Mouse (Mus musculus): ENCODE results near the gene Kif21b. TPM values are rescaled to one million over a fixed set of nuclear protein-coding genes. Genes with fewer than 3 reads are reported as not detected.
A peak's percentile ranks its signal among the peaks of the same experiment; 100 is the strongest.

The Kif21b gene
- polyA plus RNA-seq (2017; shearing (Covaris generic)): 10 to 100 TPM; 23.8 to 43.9 (median 33.8) TPM

DNA sequence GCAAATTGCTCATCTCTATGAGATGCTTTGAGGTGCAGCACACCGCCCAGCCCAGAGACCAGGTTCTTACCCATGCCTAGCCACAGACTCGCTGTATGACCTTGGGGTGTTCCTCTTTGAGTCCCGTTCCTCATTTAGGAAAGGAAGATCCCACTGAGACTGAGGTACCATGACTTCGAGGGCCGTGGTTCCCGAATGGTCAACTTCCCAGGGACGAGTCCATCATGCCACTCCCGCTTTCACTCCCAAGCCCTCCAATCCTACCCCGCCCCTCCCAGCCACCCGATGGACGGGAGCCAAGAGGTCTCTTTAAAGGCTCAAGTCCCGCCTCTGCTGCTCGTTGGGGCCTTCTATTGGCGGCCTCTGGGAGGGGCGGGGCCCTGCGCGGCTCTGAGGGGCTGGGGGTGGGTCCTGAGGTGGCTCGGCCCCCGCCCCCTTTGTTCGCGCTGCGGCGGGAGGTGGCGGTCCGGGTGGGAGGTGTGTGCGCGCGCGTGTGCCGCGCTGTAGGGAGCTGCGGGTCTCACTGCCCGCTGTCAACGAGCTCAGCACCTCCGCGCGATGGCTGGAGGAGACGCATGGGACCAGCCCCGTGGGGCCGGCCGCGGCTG, at the start of gene Kif21b:
TSS of gene Kif21b (plus strand) at position 439 of the 608 bp plus-strand sequence.
- peak; percentile 69 for ATAC-seq

DNA sequence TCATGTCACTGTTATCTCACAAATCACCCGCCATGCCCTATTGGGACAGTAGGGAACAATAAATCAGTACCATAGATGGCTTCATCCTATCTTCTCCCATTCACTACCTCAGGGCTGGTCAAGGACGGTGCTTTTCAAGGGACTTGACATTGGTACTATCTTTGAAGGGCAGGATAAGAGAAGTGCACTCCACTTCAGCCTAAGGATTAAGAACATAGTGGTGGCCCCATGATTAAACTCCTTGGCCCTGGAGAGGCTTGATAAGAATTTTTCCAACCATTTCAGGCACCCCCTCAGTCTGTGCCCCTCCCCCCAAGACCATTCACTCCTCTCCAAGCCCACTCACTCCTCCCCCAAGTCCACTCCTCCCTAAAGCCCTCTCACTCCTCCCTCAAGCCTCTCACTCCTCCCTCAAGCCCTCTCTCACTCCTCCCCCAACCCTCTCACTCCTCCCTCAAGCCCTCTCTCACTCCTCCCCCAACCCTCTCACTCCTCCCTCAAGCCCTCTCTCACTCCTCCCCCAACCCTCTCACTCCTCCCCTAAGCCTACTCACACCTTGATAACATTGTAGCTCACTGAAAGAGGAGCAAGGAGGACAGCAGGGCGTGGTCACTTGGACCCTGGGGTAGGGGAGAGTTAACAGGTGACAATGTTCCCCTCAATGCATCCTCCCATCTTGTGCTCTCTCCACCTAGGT, 45.1 kb upstream of the Kif21b start:
- no peak for ATAC-seq

DNA sequence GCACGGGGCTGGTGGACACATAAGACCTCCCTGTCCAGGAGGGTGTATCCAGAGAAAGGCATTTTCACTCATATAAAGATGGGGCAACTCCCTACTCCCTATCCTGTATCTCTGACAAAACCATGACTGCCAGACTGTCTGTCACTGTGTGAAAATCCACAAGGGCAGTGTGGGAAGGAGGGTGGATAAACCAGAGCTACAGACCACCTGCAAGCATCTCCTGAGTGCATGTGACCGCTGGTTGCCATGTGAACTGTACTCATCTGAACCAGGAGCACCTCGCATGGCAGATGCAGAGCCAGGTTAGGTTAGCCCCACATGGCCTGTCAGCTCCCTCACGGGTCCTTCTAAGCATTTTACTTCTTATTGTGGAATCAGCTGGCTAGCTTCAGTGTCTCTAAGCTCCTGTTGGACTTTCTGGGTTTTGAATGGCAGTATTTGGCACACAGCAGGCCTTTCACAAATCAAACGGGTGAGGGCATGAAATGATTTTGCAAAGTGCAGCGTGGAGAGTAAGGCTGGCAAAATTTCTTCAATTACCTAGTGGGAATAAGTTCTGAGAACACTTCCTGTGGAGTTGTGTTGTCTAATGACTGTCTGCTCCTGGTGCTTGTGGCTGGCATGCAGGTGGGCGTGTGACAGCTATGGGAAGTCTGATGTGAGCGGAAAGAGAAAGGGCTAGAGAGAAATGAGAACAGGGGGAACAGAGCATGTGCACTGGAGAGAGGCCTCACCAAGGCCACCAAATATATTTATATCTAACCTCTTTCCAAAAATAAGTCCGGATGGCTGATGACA, 41.6 kb upstream of the Kif21b start:
- ATAC-seq: no peak

DNA sequence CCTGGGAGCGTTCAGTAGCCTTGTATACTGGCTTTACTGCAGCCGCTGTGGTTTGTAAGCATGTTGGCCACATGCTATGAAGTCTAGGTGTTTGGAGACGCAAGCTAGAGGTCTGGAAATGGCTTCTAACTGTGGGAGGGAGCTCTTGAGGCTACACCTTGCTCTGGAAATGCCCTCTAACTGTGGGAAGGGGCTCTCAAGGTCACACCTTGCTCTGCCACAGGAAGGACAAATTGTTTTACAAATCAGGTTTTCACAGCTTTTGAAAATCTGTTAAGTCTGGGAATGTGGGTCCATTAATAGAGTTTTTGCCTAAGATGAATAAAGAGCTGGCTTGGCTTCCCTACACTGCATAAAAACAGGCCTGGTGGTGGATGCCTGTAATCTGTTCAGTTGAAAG, 37.5 kb upstream of the Kif21b start:
- no peak for ATAC-seq

DNA sequence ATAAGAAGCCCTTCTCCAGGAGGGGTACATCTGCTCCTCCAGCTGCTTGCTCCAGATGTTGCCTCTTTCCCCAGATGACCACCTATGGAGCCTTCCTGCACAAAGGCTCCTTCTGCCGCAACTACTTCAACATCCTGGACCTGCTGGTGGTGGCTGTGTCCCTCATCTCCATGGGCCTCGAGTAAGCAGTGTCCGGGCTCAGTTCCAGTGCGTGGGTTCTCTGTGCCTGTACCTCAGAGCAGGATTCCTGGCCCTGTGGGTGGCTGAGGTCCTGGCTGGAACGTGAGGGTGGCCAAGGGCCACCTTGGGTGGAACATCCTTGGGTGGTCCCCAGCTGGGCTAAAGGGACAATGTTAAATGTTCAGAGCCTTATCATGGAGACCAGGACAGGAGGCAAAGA, 36.4 kb upstream of the Kif21b start:
- ATAC-seq: no peak

DNA sequence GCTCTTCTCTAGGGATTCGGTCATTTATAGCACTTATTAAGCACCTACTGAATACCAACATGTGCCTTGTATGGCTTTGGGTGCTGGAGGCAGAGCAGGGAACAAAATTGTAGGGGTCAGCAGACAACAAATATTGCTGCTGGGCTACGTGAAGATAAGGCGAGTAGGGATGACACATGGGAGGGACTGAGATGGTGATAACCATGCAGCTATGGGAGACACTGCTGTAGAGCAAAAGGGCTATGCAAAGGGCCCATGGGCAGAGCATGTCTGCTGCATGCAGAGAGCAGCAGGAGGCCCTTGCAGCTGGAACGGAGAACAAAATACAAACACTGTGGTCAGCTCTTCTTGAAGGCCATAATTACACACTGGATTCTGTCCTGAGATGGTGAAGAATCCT, 29.1 kb upstream of the Kif21b start:
- ATAC-seq: no peak

DNA sequence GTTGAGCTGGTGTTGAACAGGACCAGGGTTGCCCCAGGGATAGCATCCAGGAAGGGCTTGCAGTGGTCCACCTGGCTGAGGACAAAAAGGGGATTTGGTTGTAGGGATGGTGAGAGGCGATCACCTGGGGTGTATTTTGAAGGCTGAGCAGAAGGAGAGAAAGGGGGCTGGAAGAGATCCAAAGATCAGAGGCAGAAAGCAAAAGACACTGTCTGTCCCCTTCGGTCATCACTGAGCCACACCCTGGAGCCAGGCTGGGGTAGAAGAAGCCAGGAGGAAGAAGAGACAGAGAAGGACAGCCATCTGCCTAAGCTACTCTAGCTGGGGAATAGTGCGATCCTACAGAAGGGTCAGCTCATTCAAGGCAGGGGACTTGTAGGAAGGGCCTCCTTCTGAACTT, 28.6 kb upstream of the Kif21b start:
- no peak for ATAC-seq

DNA sequence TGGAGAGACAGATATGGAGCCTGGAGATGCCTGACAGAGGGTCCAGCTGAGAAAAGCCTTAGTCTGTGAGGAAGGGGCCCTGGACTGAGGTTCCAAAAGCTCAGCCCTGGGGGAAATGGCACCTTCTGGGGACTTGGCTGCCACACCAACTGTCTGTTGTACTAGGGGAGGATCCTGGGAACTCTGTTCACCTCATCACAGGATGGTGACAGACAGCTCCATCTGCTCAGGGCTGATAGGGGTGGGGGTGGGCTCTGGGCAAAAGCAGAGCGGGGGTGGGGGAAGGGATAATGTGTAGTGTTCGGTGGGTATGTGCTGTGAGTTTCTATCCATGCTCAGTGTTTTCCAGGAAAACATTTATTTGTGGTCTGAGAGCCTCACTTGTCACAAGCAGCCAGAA, 28.2 kb upstream of the Kif21b start:
- ATAC-seq: no peak

- no peak for ATAC-seq
Observed at GRCm38 (mm10) chr1:136103696-136104095, 27.5 kb upstream of the Kif21b start.

GRCm38 (mm10) chr1:136104741-136105140, 26.4 kb upstream of the Kif21b start:
- ATAC-seq: no peak

- ATAC-seq: no peak
Observed at GRCm38 (mm10) chr1:136109464-136109863, 21.7 kb upstream of the Kif21b start.

DNA sequence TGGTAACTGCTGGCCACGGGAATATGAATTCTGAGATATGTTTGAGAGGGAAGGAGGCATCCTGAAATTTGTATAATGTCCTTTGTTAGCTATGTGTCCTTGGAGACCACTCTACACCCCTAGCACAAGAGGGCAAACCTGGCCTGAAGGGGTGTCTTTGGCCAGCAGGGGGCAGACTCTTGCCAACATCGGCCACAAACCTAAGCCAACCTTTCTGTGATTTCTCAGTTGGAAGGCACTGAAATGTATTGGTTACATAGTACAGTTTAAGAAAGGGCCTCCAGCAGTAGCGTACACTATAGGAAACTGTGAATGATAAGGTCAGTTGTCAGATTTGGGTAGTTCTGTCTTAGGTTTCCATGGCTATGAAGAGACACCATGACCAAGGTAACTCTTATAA, 15.0 kb upstream of the Kif21b start:
- ATAC-seq: peak; percentile 74

DNA sequence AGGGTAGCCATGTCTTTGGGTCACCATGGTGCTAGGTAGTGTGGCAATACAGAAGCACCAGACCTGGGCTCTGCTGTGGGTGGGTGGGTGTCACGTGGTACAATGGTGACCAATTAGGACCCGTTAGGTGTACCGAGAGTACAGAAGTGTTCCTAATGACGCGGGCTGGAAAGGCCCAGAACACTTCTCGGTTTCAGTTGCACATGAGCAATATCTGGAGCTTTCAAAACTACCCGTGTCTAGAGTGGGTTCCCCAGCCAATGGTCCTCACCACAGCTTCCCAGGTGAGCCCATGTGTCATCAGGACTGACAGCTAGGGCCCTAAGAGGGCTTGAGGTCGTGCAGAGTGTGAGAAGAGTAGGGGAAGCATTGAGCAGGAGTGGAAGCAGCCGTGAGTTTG, 14.1 kb upstream of the Kif21b start:
- ATAC-seq: peak; percentile 83

GRCm38 (mm10) chr1:136118875-136119274, 12.3 kb upstream of the Kif21b start:
- no peak for ATAC-seq

DNA sequence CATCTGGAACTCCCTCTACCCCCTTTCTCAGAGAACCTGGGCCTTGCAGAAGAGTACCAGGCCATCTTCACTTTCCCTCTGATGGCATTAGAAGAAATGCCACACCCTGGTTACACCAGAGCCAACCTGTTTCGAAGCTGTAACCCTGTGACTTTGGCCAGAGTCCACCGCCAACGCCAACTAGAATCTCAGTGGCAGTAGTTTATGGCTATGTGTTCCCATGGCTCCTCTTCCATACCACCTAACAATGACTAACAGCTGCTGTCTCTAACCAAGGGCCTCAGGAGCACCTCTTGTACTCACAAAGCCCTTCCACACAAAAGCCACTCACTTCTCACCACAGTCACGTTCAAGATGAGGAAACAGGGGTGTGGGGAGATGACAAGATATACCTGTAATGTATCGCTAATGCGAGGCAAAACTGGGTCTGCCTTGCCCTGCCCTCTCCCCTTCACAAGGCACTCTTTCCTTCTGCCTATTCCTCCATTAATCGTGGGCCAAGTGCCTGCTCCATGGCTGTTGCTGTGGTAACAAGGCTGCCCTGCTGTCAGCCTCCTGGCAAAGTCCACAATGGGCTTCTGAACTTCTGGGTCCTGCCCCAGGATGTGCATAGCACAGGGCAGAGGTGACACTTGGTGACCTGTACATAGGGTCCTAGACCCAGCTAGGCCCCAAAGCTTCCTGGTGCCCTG, 11.5 kb upstream of the Kif21b start:
- ATAC-seq: no peak

DNA sequence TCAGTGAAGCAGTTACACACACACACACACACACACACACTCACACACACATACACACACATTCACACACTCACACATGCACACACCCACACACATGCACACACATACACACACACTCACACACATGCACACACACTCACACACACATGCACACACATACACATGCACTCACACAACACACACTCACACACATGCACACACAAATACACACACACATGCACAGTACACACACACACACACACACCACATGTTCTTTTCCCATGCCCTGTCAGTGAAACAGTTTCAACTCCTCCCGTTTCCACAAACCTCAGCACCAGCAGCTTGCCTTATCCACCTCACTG, 11.0 kb upstream of the Kif21b start:
- no peak for ATAC-seq

DNA sequence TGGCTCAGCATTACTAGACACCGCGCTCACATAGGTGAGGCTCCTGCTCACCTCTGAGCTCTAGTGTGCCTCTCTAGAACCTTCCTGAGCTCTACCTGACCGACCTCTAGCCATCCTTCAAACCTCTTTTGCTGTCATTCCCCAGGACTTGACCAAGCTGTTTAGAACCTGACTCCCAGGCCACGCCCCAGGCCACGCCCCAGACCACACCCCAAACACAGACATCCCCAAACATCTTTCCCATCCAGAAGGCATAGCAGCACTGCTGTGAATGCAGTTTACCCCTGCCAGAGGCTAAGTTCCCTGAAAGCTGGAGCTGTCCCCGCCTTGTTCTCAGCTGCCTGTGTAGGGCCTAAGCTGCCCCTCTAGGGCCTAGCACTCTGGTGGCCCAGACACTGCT, 10.4 kb upstream of the Kif21b start:
- ATAC-seq: no peak

DNA sequence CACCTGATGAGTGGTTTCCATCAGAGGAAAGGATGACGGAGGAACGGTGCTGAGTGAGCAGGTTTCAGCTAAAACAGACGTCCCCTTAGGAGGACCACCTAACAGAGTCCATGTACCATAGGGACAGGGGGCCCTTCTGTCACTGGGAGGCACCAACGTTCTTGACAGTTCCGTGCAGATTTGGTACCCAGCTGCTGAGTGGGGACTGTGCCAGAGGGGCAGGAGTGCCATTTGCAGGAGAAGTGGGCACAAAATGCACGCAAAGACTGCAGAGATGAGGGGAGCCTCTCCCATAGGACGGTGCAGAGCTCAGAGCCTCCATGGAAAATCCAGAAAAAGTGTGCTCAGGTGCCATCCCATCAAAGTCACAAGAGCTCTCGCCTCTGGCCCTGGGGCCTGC, 9.2 kb upstream of the Kif21b start:
- no peak for ATAC-seq

DNA sequence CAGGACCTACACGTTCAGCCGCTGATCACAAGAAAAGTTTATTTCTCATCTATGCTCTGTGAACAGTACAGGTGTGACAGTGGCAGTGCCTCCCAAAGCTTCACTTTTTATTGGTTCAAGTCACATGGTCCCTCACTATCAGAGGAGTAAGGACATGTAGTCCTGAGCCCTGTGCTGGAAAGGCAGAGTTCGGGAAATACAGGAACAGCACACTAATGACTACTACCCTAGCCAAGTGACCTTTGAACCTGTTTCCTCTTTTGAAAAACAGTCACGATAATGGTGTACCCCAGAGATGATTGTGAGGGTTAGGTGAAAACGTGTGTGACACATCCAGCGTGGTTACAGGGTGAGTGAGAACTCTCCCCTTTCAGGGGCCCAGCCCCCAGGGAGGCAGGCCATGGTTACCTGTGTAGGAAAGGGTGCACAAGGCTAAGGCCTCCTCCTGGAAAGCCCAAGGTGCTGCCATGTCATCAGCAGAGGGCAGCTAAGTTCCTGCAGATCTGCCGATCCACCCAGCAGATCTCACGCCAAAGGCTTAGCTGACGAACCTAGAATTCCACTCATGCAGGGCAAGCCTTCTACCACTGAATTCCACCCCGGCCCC, 4.9 kb upstream of the Kif21b start:
- no peak for ATAC-seq

- ATAC-seq: no peak
Observed at GRCm38 (mm10) chr1:136126895-136127294, 4.3 kb upstream of the Kif21b start.

DNA sequence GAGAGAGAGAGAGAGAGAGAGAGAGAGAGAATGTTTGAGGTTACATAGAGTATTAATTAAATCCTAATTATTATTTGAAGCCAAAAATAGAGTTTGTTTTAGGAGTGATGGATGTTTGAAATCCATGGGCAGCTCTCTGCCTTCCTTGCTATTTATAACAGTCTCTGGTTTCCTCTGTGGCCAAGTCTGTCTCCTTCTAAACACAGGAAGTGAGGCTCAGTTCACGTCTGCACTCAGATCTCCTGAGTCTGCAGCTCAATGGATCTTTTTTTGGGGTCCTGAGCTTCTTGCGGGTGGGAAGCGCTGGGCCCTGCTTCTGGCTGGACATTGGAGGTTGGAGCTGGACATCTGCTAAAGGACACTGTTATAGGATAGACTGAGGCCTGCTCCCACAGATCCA, 3.3 kb upstream of the Kif21b start:
- peak; percentile 44 for ATAC-seq

GRCm38 (mm10) chr1:136128416-136128815, 2.8 kb upstream of the Kif21b start:
- no peak for ATAC-seq

Measured in inflammation-experienced regulatory T-cells, adult 6 months (primary cell).